Mouse (Mus musculus) liver, embryonic 16.5 days (tissue): ENCODE results near the gene Eml3. TPM values are rescaled to one million over a fixed set of nuclear protein-coding genes. Genes with fewer than 3 reads are reported as not detected.

Experiments
- microRNA-seq: library from miRNA; unstranded; fragments of <30 nt; microRNA quantifications from one replicate; pipeline ENCODE4, GENCODE M21; 2016
- polyA plus RNA-seq: library from polyadenylated mRNA; unstranded; fragments of >200 nt; fragmentation: Nextera tagmentation; extraction: Ambion mirVana; gene quantifications from 2 replicates; pipeline ENCODE4 v1.2.1, GENCODE M21; 2015

Gene Eml3
- polyA plus RNA-seq, 1 experiment from 2014 or later = 12.8 TPM

Small RNA genes lying within 50 kb of the gene (microRNA-seq; reads per million reads assigned to microRNA genes)
- gene Mir5136 = not detected

Other genes starting within 250 kb of the Eml3 start
- gene Slc3a2, start 206.2 kb upstream of the Eml3 start, polyA plus RNA-seq = 133 and 137 TPM in 2 replicates
- 40.0 and 48.3 TPM in 2 replicates for gene Wdr74, start 193.7 kb upstream of the Eml3 start, polyA plus RNA-seq
- 0.45 and 0.63 TPM in 2 replicates for gene 1700092M07Rik, start 188.8 kb upstream of the Eml3 start, polyA plus RNA-seq
- gene Stx5a, start 188.1 kb upstream of the Eml3 start, polyA plus RNA-seq = 57.8 and 59.8 TPM in 2 replicates
- 77.8 and 87.7 TPM in 2 replicates for gene Nxf1, start 172.5 kb upstream of the Eml3 start, polyA plus RNA-seq
- gene Tmem223, start 158.6 kb upstream of the Eml3 start, polyA plus RNA-seq = 48.1 and 50.9 TPM in 2 replicates
- gene Tmem179b, start 155.1 kb upstream of the Eml3 start, polyA plus RNA-seq = 90.9 and 93.7 TPM in 2 replicates
- gene Taf6l, start 143.1 kb upstream of the Eml3 start, polyA plus RNA-seq = 10.0 and 11.0 TPM in 2 replicates
- 56.4 and 64.8 TPM in 2 replicates for gene Polr2g, start 131.0 kb upstream of the Eml3 start, polyA plus RNA-seq
- gene Zbtb3, start 127.0 kb upstream of the Eml3 start, polyA plus RNA-seq = 1.0 and 1.5 TPM in 2 replicates
- 21.6 and 22.9 TPM in 2 replicates for gene Ttc9c, start 110.2 kb upstream of the Eml3 start, polyA plus RNA-seq
- 1.8 and 2.1 TPM in 2 replicates for gene Hnrnpul2, start 109.5 kb upstream of the Eml3 start, polyA plus RNA-seq
- not detected in 2 replicates for gene AC129217.1, start 99.8 kb upstream of the Eml3 start, polyA plus RNA-seq
- gene Bscl2, start 92.1 kb upstream of the Eml3 start, polyA plus RNA-seq = 27.1 and 29.3 TPM in 2 replicates
- gene Gng3, start 90.4 kb upstream of the Eml3 start, polyA plus RNA-seq = 0.22 and 0.51 TPM in 2 replicates
- 0.06 and 0.35 TPM in 2 replicates for gene Lrrn4cl, start 78.8 kb upstream of the Eml3 start, polyA plus RNA-seq
- gene Ubxn1, start 58.1 kb upstream of the Eml3 start, polyA plus RNA-seq = 90.5 and 92.7 TPM in 2 replicates
- 27.9 and 29.6 TPM in 2 replicates for gene Uqcc3, start 48.6 kb upstream of the Eml3 start, polyA plus RNA-seq
- gene Lbhd1, start 45.8 kb upstream of the Eml3 start, polyA plus RNA-seq = 29.6 and 41.8 TPM in 2 replicates
- not detected in 2 replicates for gene Gm49403, start 45.6 kb upstream of the Eml3 start, polyA plus RNA-seq
- 38.6 and 43.2 TPM in 2 replicates for gene 1810009A15Rik, start 40.7 kb upstream of the Eml3 start, polyA plus RNA-seq
- gene Gm49416, start 40.6 kb upstream of the Eml3 start, polyA plus RNA-seq = not detected in 2 replicates
- gene Ints5, start 36.5 kb upstream of the Eml3 start, polyA plus RNA-seq = 18.3 and 21.1 TPM in 2 replicates
- gene Ganab, start 31.5 kb upstream of the Eml3 start, polyA plus RNA-seq = 50.3 and 50.8 TPM in 2 replicates
- 19.8 and 20.5 TPM in 2 replicates for gene B3gat3, start 9.2 kb upstream of the Eml3 start, polyA plus RNA-seq
- gene Rom1, start 196 bp upstream of the Eml3 start, polyA plus RNA-seq = 2.4 and 2.6 TPM in 2 replicates
- gene Mta2, start 12.3 kb downstream of the Eml3 start, polyA plus RNA-seq = 73.9 and 82.3 TPM in 2 replicates
- 12.6 and 12.9 TPM in 2 replicates for gene Tut1, start 24.3 kb downstream of the Eml3 start, polyA plus RNA-seq
- gene Eef1g, start 37.5 kb downstream of the Eml3 start, polyA plus RNA-seq = 153 and 172 TPM in 2 replicates
- gene Ahnak, start 59.7 kb downstream of the Eml3 start, polyA plus RNA-seq = 3.1 TPM in 2 replicates
- gene Scgb1a1, start 158.4 kb downstream of the Eml3 start, polyA plus RNA-seq = not detected in 2 replicates
- gene Asrgl1, start 206.1 kb downstream of the Eml3 start, polyA plus RNA-seq = 6.4 and 8.0 TPM in 2 replicates